Mouse (Mus musculus): ENCODE data around the gene Ppfia3. TPM values are rescaled to one million over a fixed set of nuclear protein-coding genes. Genes with fewer than 3 reads are reported as not detected.

The Ppfia3 gene
- polyA plus RNA-seq, 1 experiment from 2014 or later: 10.7 TPM

DNA sequence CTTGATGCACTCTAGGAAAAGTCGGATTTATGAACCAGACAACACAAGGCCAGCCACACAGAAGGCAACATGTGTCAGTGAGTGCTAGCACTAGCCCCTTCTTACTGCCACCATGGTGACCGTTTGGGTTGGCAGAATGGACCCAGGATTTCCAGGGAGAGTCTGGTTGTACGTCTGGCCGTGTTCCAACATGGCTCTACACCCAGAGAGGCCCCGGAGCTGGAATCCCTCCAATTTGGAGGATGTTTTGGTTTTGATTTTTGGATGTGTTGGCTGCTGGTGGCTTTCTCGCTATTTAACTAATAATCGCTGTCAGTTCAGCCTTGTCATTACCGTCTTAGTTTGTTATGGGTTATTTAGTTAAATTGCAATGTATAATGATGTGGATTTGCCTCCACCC is 64.2 kb downstream of the Ppfia3 start:
- H3K27ac ChIP-seq (ENCODE audit: low read depth, low read length): no peak overlapping the region
- 37% methylated on average over 8 of the region's 8 CpGs for WGBS
- H3K9ac ChIP-seq (ENCODE audit: low read length): no peak overlapping the region
- H3K4me3 ChIP-seq (ENCODE audit: low read depth, low read length): no peak overlapping the region
- H3K27me3 ChIP-seq (replicated peaks; ENCODE audit: control insufficient read depth, insufficient read depth, low read length): no peaks in the 10 kb centered on the region
- ATAC-seq: no peak
- no peak overlapping the region for H3K4me2 ChIP-seq (ENCODE audit: low read length)
- no peaks in the 10 kb centered on the region for H3K9me3 ChIP-seq (replicated peaks; ENCODE audit: control insufficient read depth, low read length)
- no peaks in the 10 kb centered on the region for H3K36me3 ChIP-seq (ENCODE audit: control insufficient read depth, insufficient read depth, low read length)
- DNase-seq (ENCODE audit: low spot score): peak; percentile 80
- peaks cover 11% of the 10 kb centered on the region for H3K4me1 ChIP-seq (ENCODE audit: control insufficient read depth, insufficient read depth, low read length)

DNA sequence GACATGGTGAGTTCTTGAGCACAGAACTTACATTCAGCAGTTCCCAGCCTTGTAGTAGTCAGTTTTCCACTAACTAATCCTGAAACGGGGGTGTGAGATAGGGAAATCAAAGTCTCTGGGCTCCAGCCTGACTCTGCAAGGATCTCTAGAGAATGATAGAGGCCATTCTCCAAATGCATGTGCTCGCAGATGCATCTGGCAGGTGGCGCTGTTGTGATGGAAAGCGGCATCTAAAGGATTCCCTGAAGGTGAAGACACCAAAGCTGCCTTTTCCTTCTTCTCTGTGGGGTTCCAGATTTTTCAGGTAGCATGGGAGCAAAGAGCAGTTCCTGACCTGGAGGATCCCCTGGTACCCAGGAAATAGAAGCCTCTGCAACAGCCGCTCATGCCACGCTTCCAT is 66.5 kb downstream of the Ppfia3 start:
- Histone ChIP-seq H3K9ac (ENCODE audit: low read length) (no peak overlapping the region), H3K27me3 (replicated peaks; ENCODE audit: control insufficient read depth, insufficient read depth, low read length) (no peaks in the 10 kb centered on the region), H3K4me3 (ENCODE audit: low read depth, low read length) (no peak overlapping the region), H3K9me3 (replicated peaks; ENCODE audit: control insufficient read depth, low read length) (no peaks in the 10 kb centered on the region), H3K4me1 (ENCODE audit: control insufficient read depth, insufficient read depth, low read length) (peaks cover 9% of the 10 kb centered on the region), H3K36me3 (ENCODE audit: control insufficient read depth, insufficient read depth, low read length) (no peaks in the 10 kb centered on the region), H3K4me2 (ENCODE audit: low read length) (no peak overlapping the region), H3K27ac (ENCODE audit: low read depth, low read length) (no peak overlapping the region)
- 19% methylated on average over 6 of the region's 6 CpGs for WGBS
- peak; percentile 70 for DNase-seq (ENCODE audit: low spot score)
- peak; percentile 54; the same call in 1 of the 2 replicates for ATAC-seq

DNA sequence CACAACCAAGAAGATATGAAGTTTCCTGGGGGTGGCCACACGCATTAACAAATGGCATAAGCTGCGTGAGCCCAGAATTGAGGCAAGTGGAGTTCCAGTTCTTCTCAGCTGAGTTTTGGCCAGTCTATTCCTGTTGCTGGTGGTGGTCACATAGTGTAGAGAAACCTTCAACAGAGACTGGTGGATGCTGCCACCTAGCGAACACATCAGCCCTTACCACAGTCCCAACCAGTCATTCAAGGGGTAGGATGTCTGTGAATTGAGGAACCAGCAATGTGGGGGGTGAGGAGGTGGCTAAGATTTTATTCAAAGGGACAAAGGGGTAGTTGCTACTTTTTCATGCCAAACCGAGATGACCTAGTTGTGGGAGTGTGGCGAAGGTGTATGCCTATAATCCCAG is 67.1 kb downstream of the Ppfia3 start:
- 16% methylated on average over 5 of the region's 5 CpGs for WGBS
- no peak overlapping the region for H3K4me3 ChIP-seq (ENCODE audit: low read depth, low read length)
- no peak overlapping the region for H3K27ac ChIP-seq (ENCODE audit: low read depth, low read length)
- H3K4me2 ChIP-seq (ENCODE audit: low read length): no peak overlapping the region
- peaks cover 4% of the 10 kb centered on the region for H3K4me1 ChIP-seq (ENCODE audit: control insufficient read depth, insufficient read depth, low read length)
- H3K9me3 ChIP-seq (replicated peaks; ENCODE audit: control insufficient read depth, low read length): no peaks in the 10 kb centered on the region
- no peaks in the 10 kb centered on the region for H3K36me3 ChIP-seq (ENCODE audit: control insufficient read depth, insufficient read depth, low read length)
- no peaks in the 10 kb centered on the region for H3K27me3 ChIP-seq (replicated peaks; ENCODE audit: control insufficient read depth, insufficient read depth, low read length)
- ATAC-seq: peak; percentile 91
- peak; percentile 86 for DNase-seq (ENCODE audit: low spot score)
- H3K9ac ChIP-seq (ENCODE audit: low read length): no peak overlapping the region

DNA sequence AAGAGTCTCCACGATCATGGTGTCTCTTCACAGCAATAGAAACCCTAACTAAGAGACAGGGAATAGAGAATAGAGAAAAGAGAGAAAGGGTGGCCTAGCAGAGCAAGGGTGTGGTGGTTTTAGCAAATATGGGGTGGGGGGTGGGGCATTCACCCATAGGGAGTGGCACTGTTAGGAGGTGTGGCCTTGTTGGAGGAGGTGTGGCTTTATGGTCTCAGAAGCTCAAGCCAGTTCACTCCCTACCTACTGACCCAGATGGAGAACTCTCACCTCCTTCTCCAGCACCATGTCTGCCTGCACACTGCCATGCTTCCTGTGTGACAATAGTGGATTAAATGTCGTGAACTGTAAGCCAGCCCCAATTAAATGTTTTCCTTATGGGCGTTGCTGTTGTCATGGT is 69.3 kb downstream of the Ppfia3 start:
- ATAC-seq (no peak), DNase-seq (ENCODE audit: low spot score) (no peak)
- 64% methylated on average over 3 of the region's 3 CpGs for WGBS
- no peak overlapping the region for H3K27ac ChIP-seq (ENCODE audit: low read depth, low read length)
- no peaks in the 10 kb centered on the region for H3K36me3 ChIP-seq (ENCODE audit: control insufficient read depth, insufficient read depth, low read length)
- no peak overlapping the region for H3K4me3 ChIP-seq (ENCODE audit: low read depth, low read length)
- no peaks in the 10 kb centered on the region for H3K27me3 ChIP-seq (replicated peaks; ENCODE audit: control insufficient read depth, insufficient read depth, low read length)
- no peaks in the 10 kb centered on the region for H3K4me1 ChIP-seq (ENCODE audit: control insufficient read depth, insufficient read depth, low read length)
- H3K9ac ChIP-seq (ENCODE audit: low read length): no peak overlapping the region
- H3K4me2 ChIP-seq (ENCODE audit: low read length): no peak overlapping the region
- no peaks in the 10 kb centered on the region for H3K9me3 ChIP-seq (replicated peaks; ENCODE audit: control insufficient read depth, low read length)

DNA sequence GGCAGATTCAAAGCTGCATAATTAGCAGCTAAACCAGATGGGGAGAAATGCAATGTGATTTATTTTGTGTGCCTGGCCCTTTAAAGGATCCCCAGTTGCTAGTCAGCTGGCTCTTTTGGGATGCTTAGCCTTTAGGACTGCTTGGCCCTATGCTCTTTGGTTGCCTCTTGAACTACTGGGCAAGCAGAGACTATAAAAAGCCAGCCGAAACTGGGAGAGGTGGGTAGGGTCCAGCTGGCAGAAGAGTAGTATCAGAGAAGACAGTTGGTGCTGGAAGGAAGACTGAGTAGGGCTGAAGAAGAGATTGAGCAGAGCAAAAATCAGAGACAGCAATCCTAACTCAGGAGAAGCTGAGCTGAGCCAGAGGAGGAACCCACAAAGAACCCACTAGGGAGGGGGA is 70.2 kb downstream of the Ppfia3 start:
- no peaks in the 10 kb centered on the region for H3K4me1 ChIP-seq (ENCODE audit: control insufficient read depth, insufficient read depth, low read length)
- no peak overlapping the region for H3K27ac ChIP-seq (ENCODE audit: low read depth, low read length)
- H3K36me3 ChIP-seq (ENCODE audit: control insufficient read depth, insufficient read depth, low read length): no peaks in the 10 kb centered on the region
- H3K9ac ChIP-seq (ENCODE audit: low read length): no peak overlapping the region
- ATAC-seq (no peak), DNase-seq (ENCODE audit: low spot score) (no peak)
- no peak overlapping the region for H3K4me2 ChIP-seq (ENCODE audit: low read length)
- no peaks in the 10 kb centered on the region for H3K27me3 ChIP-seq (replicated peaks; ENCODE audit: control insufficient read depth, insufficient read depth, low read length)
- 90% methylated on average over 1 of the region's 1 CpGs for WGBS
- H3K9me3 ChIP-seq (replicated peaks; ENCODE audit: control insufficient read depth, low read length): no peaks in the 10 kb centered on the region
- H3K4me3 ChIP-seq (ENCODE audit: low read depth, low read length): no peak overlapping the region

Other genes with a start within 250 kb of the Ppfia3 start
- gene Rps11, start 242.6 kb downstream of the Ppfia3 start, polyA plus RNA-seq (2014; fragmentation: Nextera tagmentation; extraction: Ambion mirVana): 981 and 1,280 TPM in 2 replicates
- 1,037 and 1,253 TPM in 2 replicates for gene Rpl13a, start 238.3 kb downstream of the Ppfia3 start, polyA plus RNA-seq (2014; fragmentation: Nextera tagmentation; extraction: Ambion mirVana)
- gene Gm45713, start 230.8 kb downstream of the Ppfia3 start, polyA plus RNA-seq (2014; fragmentation: Nextera tagmentation; extraction: Ambion mirVana): 0.22 and 0.88 TPM in 2 replicates
- gene Flt3l, start 230.6 kb downstream of the Ppfia3 start, polyA plus RNA-seq (2014; fragmentation: Nextera tagmentation; extraction: Ambion mirVana): 0.61 and 1.3 TPM in 2 replicates
- gene Pih1d1, start 212.7 kb downstream of the Ppfia3 start, polyA plus RNA-seq (2014; fragmentation: Nextera tagmentation; extraction: Ambion mirVana): 101 and 108 TPM in 2 replicates
- 24.4 and 26.8 TPM in 2 replicates for gene Aldh16a1, start 212.4 kb downstream of the Ppfia3 start, polyA plus RNA-seq (2014; fragmentation: Nextera tagmentation; extraction: Ambion mirVana)
- 14.6 and 15.9 TPM in 2 replicates for gene Slc17a7, start 203.1 kb downstream of the Ppfia3 start, polyA plus RNA-seq (2014; fragmentation: Nextera tagmentation; extraction: Ambion mirVana)
- not detected in 2 replicates for gene Gfy, start 187.4 kb downstream of the Ppfia3 start, polyA plus RNA-seq (2014; fragmentation: Nextera tagmentation; extraction: Ambion mirVana)
- gene Pth2, start 186.0 kb downstream of the Ppfia3 start, polyA plus RNA-seq (2014; fragmentation: Nextera tagmentation; extraction: Ambion mirVana): not detected in 2 replicates
- gene Ccdc155, start 162.1 kb downstream of the Ppfia3 start, polyA plus RNA-seq (2014; fragmentation: Nextera tagmentation; extraction: Ambion mirVana): 0.43 and 0.52 TPM in 2 replicates
- gene Dkkl1, start 154.9 kb downstream of the Ppfia3 start, polyA plus RNA-seq (2014; fragmentation: Nextera tagmentation; extraction: Ambion mirVana): 0.91 and 1.7 TPM in 2 replicates
- 81.7 and 95.7 TPM in 2 replicates for gene Tead2, start 151.3 kb downstream of the Ppfia3 start, polyA plus RNA-seq (2014; fragmentation: Nextera tagmentation; extraction: Ambion mirVana)
- gene Cd37, start 127.9 kb downstream of the Ppfia3 start, polyA plus RNA-seq (2014; fragmentation: Nextera tagmentation; extraction: Ambion mirVana): 0.99 and 1.4 TPM in 2 replicates
- gene Slc6a16, start 125.9 kb downstream of the Ppfia3 start, polyA plus RNA-seq (2014; fragmentation: Nextera tagmentation; extraction: Ambion mirVana): 0.09 and 0.26 TPM in 2 replicates
- gene Slc6a21, start 89.5 kb downstream of the Ppfia3 start, polyA plus RNA-seq (2014; fragmentation: Nextera tagmentation; extraction: Ambion mirVana): not detected in 2 replicates
- 6.5 and 9.8 TPM in 2 replicates for gene Trpm4, start 33.2 kb downstream of the Ppfia3 start, polyA plus RNA-seq (2014; fragmentation: Nextera tagmentation; extraction: Ambion mirVana)
- gene Hrc, start 31.7 kb downstream of the Ppfia3 start, polyA plus RNA-seq (2014; fragmentation: Nextera tagmentation; extraction: Ambion mirVana): 0.06 TPM in 1 of 2 replicates, not detected in the other
- gene Lin7b, start 3.6 kb upstream of the Ppfia3 start, polyA plus RNA-seq (2014; fragmentation: Nextera tagmentation; extraction: Ambion mirVana): 6.2 and 11.0 TPM in 2 replicates
- gene Snrnp70, start 28.7 kb upstream of the Ppfia3 start, polyA plus RNA-seq (2014; fragmentation: Nextera tagmentation; extraction: Ambion mirVana): 95.7 and 99.4 TPM in 2 replicates
- gene Kcna7, start 38.6 kb upstream of the Ppfia3 start, polyA plus RNA-seq (2014; fragmentation: Nextera tagmentation; extraction: Ambion mirVana): not detected in 2 replicates
- gene Ntf5, start 46.7 kb upstream of the Ppfia3 start, polyA plus RNA-seq (2014; fragmentation: Nextera tagmentation; extraction: Ambion mirVana): 0.22 TPM in 1 of 2 replicates, not detected in the other
- gene Lhb, start 53.8 kb upstream of the Ppfia3 start, polyA plus RNA-seq (2014; fragmentation: Nextera tagmentation; extraction: Ambion mirVana): 0.46 TPM in 1 of 2 replicates, not detected in the other
- 13.4 and 15.5 TPM in 2 replicates for gene Gys1, start 67.8 kb upstream of the Ppfia3 start, polyA plus RNA-seq (2014; fragmentation: Nextera tagmentation; extraction: Ambion mirVana)
- 144 and 153 TPM in 2 replicates for gene Ruvbl2, start 71.1 kb upstream of the Ppfia3 start, polyA plus RNA-seq (2014; fragmentation: Nextera tagmentation; extraction: Ambion mirVana)
- 6,238 and 6,800 TPM in 2 replicates for gene Ftl1, start 92.9 kb upstream of the Ppfia3 start, polyA plus RNA-seq (2014; fragmentation: Nextera tagmentation; extraction: Ambion mirVana)
- gene Bax, start 99.9 kb upstream of the Ppfia3 start, polyA plus RNA-seq (2014; fragmentation: Nextera tagmentation; extraction: Ambion mirVana): 163 and 168 TPM in 2 replicates
- gene Tulp2, start 114.9 kb upstream of the Ppfia3 start, polyA plus RNA-seq (2014; fragmentation: Nextera tagmentation; extraction: Ambion mirVana): 0.15 TPM in 1 of 2 replicates, not detected in the other
- gene Gm45808, start 119.8 kb upstream of the Ppfia3 start, polyA plus RNA-seq (2014; fragmentation: Nextera tagmentation; extraction: Ambion mirVana): not detected in 2 replicates
- 1.4 and 1.6 TPM in 2 replicates for gene Dhdh, start 121.8 kb upstream of the Ppfia3 start, polyA plus RNA-seq (2014; fragmentation: Nextera tagmentation; extraction: Ambion mirVana)
- 69.0 and 96.5 TPM in 2 replicates for gene Nucb1, start 143.4 kb upstream of the Ppfia3 start, polyA plus RNA-seq (2014; fragmentation: Nextera tagmentation; extraction: Ambion mirVana)
- gene Ppp1r15a, start 159.2 kb upstream of the Ppfia3 start, polyA plus RNA-seq (2014; fragmentation: Nextera tagmentation; extraction: Ambion mirVana): 13.1 and 19.3 TPM in 2 replicates
- gene Plekha4, start 159.3 kb upstream of the Ppfia3 start, polyA plus RNA-seq (2014; fragmentation: Nextera tagmentation; extraction: Ambion mirVana): 0.76 and 1.2 TPM in 2 replicates
- gene Hsd17b14, start 187.9 kb upstream of the Ppfia3 start, polyA plus RNA-seq (2014; fragmentation: Nextera tagmentation; extraction: Ambion mirVana): 0.17 and 0.22 TPM in 2 replicates
- gene Bcat2, start 203.1 kb upstream of the Ppfia3 start, polyA plus RNA-seq (2014; fragmentation: Nextera tagmentation; extraction: Ambion mirVana): 19.6 and 20.1 TPM in 2 replicates
- gene Fgf21, start 248.5 kb upstream of the Ppfia3 start, polyA plus RNA-seq (2014; fragmentation: Nextera tagmentation; extraction: Ambion mirVana): not detected in 2 replicates